Mouse (Mus musculus) thymus, adult 2 months (tissue): Measurements from ENCODE around the gene Lctl.

Experiments used
- CTCF ChIP-seq: fragments of 200-500 bp; IDR thresholded peaks from 2 replicates; pipeline ENCODE4 v1.5.1; 2012; ENCODE audit warnings: mild to moderate bottlenecking, control low read depth, low read length, moderate library complexity, borderline replicate concordance; ENCODE audit not compliant: control insufficient read depth, poor library complexity, insufficient read depth; ENCODE audit errors: extremely low read depth
- POLR2A ChIP-seq: fragments of 200-500 bp; IDR thresholded peaks from 2 replicates; pipeline ENCODE4 v1.6.1; 2012; ENCODE audit warnings: mild to moderate bottlenecking, low read length, control low read depth, moderate library complexity; ENCODE audit not compliant: control insufficient read depth, poor library complexity, insufficient read depth; ENCODE audit errors: extremely low read depth

- TF ChIP-seq CTCF (no peak), POLR2A (no peak)
Observed at GRCm38 (mm10) chr9:64174341-64174740, 57.4 kb downstream of the Lctl start.
